Mouse (Mus musculus) heart, embryonic 13.5 days (tissue): ENCODE data around the gene Ift140. TPM values are rescaled to one million over a fixed set of nuclear protein-coding genes. Genes with fewer than 3 reads are reported as not detected.

ENCODE experiments used
- ATAC-seq: fragments of 200-750 bp; cut with Nextera tagmentation; 2 replicates; pipeline ENCODE4 v1.8.0; 2017; ENCODE audit warnings: moderate TSS enrichment; ENCODE audit not compliant: insufficient number of reproducible peaks, low FRiP score, low TSS enrichment; ENCODE audit errors: extremely low read depth
- H3K27ac ChIP-seq: fragments of 300-500 bp; sonication (generic); replicated peaks from 2 replicates; pipeline ENCODE4 v1.5.1; 2015; ENCODE audit warnings: moderate library complexity, mild to moderate bottlenecking, inconsistent platforms
- H3K27me3 ChIP-seq: fragments of 300-500 bp; sonication (generic); replicated peaks from 2 replicates; pipeline ENCODE4 v1.6.1; 2015; ENCODE audit warnings: mild to moderate bottlenecking, inconsistent platforms
- H3K36me3 ChIP-seq: fragments of 300-500 bp; sonication (generic); 2 replicates; pipeline ENCODE4 v1.6.1; 2015; ENCODE audit warnings: mild to moderate bottlenecking, inconsistent platforms
- H3K4me1 ChIP-seq: fragments of 300-500 bp; sonication (generic); 2 replicates; pipeline ENCODE4 v1.6.1; 2015; ENCODE audit warnings: inconsistent platforms
- H3K4me2 ChIP-seq: fragments of 300-500 bp; sonication (generic); 2 replicates; pipeline ENCODE4 v1.6.1; 2015; ENCODE audit warnings: inconsistent platforms, mild to moderate bottlenecking, moderate library complexity
- H3K4me3 ChIP-seq: fragments of 300-500 bp; sonication (generic); 2 replicates; pipeline ENCODE4 v1.5.1; 2015; ENCODE audit warnings: moderate library complexity, mild to moderate bottlenecking, inconsistent platforms
- H3K9ac ChIP-seq: fragments of 300-500 bp; sonication (generic); 2 replicates; pipeline ENCODE4 v1.6.1; 2015; ENCODE audit warnings: inconsistent platforms, mild to moderate bottlenecking, moderate library complexity
- H3K9me3 ChIP-seq: fragments of 300-500 bp; sonication (generic); 2 replicates; pipeline ENCODE4 v1.6.1; 2016; ENCODE audit warnings: inconsistent platforms
- WGBS: fragments of 180-500 bp; shearing (Covaris S2); methylation state at CpG from one replicate; pipeline ENCODE4 v1.1.7; 2015; ENCODE audit warnings: mixed read lengths; 5-methylcytosine and 5-hydroxymethylcytosine counted together
- polyA plus RNA-seq: library from polyadenylated mRNA; unstranded; fragments of >200 nt; fragmentation: Nextera tagmentation; extraction: Ambion mirVana; gene quantifications from 2 replicates; pipeline ENCODE4 v1.2.1, GENCODE M21; 2015

Ift140 gene
- polyA plus RNA-seq, 1 experiment from 2014 or later = 13.4 TPM

GRCm38 (mm10) chr17:25077771-25078372 lies 62.0 kb downstream of the Ift140 start:
- H3K4me3 ChIP-seq = peak overlapping the region; percentile 53
- no peak; the same call in 1 of the 2 replicates for ATAC-seq
- H3K9me3 ChIP-seq = no peaks in the 10 kb centered on the region
- WGBS = 42% methylated on average over 13 of the region's 13 CpGs
- H3K4me1 ChIP-seq = peaks cover 58% of the 10 kb centered on the region
- peaks cover 11% of the 10 kb centered on the region; the same call in 1 of the 2 replicates for H3K36me3 ChIP-seq
- peak overlapping the region; percentile 64 for H3K4me2 ChIP-seq
- peak overlapping the region; percentile 74 for H3K9ac ChIP-seq
- H3K27me3 ChIP-seq = no peaks in the 10 kb centered on the region
- peak overlapping the region; percentile 80 for H3K27ac ChIP-seq

DNA sequence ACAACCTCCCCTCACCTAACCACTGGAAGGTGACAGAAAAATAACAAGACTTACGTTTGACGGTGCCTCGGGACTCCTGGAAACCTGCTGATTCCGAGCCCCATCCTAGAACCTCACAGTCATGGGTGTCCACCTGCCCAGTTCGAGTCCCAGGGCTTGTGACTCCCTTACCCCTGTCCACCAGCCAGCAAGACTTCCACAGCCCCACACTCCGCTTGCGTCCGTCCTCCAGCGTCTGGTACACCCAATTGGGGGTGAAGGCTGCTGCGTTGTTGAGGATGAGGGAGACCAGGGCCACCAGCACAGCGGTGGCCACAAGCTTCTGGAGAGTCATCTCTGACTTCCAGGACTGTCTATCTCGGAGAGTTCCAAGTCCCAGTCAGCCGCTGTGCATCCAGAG lies 64.3 kb downstream of the Ift140 start:
- Histone ChIP-seq H3K27ac (peak overlapping the region; percentile 94), H3K9me3 (no peaks in the 10 kb centered on the region), H3K36me3 (peaks cover 2% of the 10 kb centered on the region; the same call in 1 of the 2 replicates), H3K4me1 (peaks cover 75% of the 10 kb centered on the region), H3K9ac (peak overlapping the region; percentile 74), H3K4me3 (peak overlapping the region; percentile 53), H3K4me2 (peak overlapping the region; percentile 64), H3K27me3 (no peaks in the 10 kb centered on the region)
- no peak for ATAC-seq
- WGBS = 75% methylated on average over 13 of the region's 13 CpGs

DNA sequence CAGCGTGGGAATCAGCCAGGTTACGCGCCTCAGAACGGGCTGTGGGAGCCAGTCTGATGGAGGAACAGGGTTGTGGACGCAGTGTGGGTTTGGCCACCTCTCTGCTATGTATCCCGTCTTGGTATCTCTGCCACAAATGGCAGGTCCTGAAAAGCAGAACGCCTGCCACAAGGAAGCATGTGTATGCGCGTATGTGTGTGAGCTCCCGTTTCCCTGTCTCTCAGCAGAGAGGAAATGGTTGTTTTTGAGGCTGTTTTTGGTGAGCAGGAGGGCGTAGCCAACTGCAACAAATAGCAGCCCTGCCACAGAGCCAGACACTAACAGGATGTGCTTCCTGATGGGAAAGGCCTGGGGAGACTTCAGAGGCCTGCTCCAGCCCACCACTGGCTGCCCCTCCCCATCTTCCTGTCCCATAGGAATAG lies 65.1 kb downstream of the Ift140 start:
- H3K9ac ChIP-seq = peak overlapping the region; percentile 74
- no peaks in the 10 kb centered on the region for H3K9me3 ChIP-seq
- no peak for ATAC-seq
- no peaks in the 10 kb centered on the region for H3K27me3 ChIP-seq
- WGBS = 59% methylated on average over 11 of the region's 11 CpGs
- peak overlapping the region; percentile 53 for H3K4me3 ChIP-seq
- peak overlapping the region; percentile 94 for H3K27ac ChIP-seq
- peaks cover 81% of the 10 kb centered on the region for H3K4me1 ChIP-seq
- peaks cover 2% of the 10 kb centered on the region; the same call in 1 of the 2 replicates for H3K36me3 ChIP-seq
- peak overlapping the region; percentile 64 for H3K4me2 ChIP-seq

DNA sequence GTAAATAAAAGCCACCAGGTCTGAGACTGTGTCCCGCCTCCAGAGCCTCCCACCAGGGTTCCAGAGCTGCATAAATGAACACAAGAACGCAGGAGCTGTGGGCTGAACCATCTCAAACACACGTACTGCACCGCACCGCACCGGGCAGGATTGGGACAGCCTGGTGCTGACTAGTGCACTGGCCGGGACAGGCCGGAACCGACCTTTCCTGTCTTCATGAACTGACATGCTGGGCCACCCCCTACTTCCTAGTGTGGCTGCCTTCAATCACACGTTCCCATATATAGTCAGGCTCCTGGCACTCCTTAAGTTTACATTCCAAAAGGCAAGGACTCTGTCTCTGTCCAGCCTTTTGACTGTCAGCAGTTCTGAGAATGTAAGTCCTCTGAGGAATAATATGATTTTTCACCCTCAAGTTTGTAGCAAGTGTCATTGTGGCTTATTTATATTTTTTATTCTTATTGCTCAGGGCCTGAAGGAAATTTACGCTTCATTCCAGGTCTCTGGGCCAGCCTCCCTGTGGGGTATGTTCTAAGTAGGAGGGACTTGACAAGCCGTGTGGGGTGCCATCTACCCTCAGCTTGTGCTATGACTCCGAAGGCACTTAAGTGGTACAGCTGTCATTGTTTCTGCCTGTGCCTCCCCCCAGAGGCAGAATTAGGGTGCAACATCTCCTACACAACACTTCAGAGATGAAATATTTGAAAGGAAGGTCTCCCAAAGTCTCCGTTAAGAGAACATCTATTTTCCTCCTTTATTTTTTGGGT lies 66.4 kb downstream of the Ift140 start:
- Histone ChIP-seq H3K4me1 (peaks cover 77% of the 10 kb centered on the region), H3K36me3 (peaks cover under 1% of the 10 kb centered on the region; the same call in 1 of the 2 replicates), H3K9me3 (no peaks in the 10 kb centered on the region), H3K4me3 (0 out of 2 replicates have a peak overlapping the region, but pooled peaks have one; percentile 0), H3K9ac (peak overlapping the region; percentile 28; the same call in 1 of the 2 replicates), H3K4me2 (peak overlapping the region; percentile 40), H3K27me3 (no peaks in the 10 kb centered on the region), H3K27ac (peak overlapping the region; percentile 94)
- WGBS = 27% methylated on average over 14 of the region's 14 CpGs
- ATAC-seq = no peak

DNA sequence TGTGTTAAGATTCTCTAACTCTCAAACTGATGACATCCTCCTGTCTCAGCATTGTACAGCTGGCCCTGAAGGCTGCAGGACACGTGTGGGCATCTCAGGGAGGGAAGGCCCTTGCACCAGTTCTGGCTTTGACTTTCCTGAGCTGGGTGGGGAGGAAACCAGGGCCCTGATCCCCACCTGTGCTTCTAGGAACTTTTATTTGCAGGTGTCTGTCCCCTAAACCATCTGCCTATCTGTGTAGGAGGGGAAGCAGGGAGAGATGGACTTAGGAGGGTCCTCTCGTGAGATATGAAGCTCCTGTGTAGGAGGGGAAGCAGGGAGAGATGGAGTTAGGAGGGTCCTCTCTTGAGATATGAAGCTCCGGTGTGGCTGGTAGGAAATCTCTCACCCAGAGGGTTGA lies 67.0 kb downstream of the Ift140 start:
- no peaks in the 10 kb centered on the region for H3K9me3 ChIP-seq
- peak overlapping the region; percentile 52; the same call in 1 of the 2 replicates for H3K9ac ChIP-seq
- ATAC-seq = peak; percentile 3; the same call in 1 of the 2 replicates
- H3K27ac ChIP-seq = peak overlapping the region; percentile 94
- peak overlapping the region; percentile 26 for H3K4me2 ChIP-seq
- WGBS = 31% methylated on average over 3 of the region's 3 CpGs
- no peaks in the 10 kb centered on the region for H3K27me3 ChIP-seq
- H3K4me1 ChIP-seq = peaks cover 71% of the 10 kb centered on the region
- peaks cover 2% of the 10 kb centered on the region for H3K36me3 ChIP-seq
- no peak overlapping the region for H3K4me3 ChIP-seq

DNA sequence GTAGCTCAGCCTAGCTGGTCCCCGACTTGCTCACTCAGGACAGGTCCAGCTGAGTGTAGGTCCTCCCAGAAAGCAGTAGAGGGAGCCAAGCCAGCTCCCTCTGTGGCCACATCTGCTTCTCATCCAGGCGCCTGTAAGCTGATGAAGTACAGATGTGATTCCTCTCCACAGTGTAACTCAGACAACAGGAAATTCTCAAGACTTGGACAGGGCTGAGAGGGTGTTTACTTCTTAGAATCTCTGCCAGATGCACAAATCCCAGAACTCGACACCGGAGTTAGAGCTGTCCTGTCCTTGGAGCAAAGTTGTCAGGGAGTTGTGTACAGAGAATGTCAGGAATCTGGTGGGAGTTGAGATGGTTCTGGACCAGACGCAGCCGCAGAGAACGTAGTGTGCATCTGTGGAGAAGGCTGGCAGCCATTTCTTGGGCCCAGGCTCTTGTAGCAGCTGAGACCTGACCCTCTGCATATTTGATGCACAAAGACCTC lies 67.6 kb downstream of the Ift140 start, which contains the start of gene Tmem204:
Tmem204 (minus strand) TSS at position 148 of the 488 bp plus-strand sequence.
- Histone ChIP-seq H3K4me2 (peak within 1 kb of the TSS; percentile 40), H3K4me1 (peaks cover 65% of the 10 kb centered on the region), H3K27me3 (no peaks in the 10 kb centered on the region), H3K27ac (peak within 1 kb of the TSS; percentile 94), H3K9me3 (no peaks in the 10 kb centered on the region), H3K36me3 (peaks cover 7% of the 10 kb centered on the region), H3K4me3 (no peak within 1 kb of the TSS), H3K9ac (peak within 1 kb of the TSS; percentile 52)
- WGBS = 12% methylated on average over 7 of the region's 7 CpGs
- peak; percentile 38 for ATAC-seq

DNA sequence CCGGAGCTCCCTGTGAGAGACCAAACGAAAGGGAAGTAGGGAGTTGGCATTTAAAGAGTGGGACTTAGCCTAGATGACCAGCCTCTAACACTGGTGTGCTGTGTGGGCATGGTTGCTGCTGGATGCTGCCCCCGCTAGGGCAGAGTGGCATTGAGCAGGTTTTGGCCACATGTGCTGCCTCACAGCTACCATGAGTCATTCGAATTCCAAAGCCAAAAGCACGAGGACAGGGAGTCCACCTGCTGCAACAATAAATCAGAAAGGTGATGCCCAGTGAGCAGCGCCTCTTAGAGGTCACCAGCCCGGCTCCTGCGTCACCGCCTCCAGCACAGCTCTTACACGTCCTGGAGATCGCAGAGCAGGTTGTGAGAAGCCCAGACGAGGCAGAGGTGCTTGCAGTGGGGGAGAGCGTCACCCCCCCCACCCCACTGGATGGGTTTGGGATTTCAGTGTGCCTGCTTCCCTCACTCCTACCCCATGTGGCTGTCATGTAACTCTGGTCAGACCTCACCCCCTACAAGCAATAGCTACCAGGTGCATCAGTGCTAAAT lies 69.0 kb downstream of the Ift140 start:
- Histone ChIP-seq H3K9me3 (no peaks in the 10 kb centered on the region), H3K4me1 (peaks cover 66% of the 10 kb centered on the region), H3K4me3 (no peak overlapping the region), H3K4me2 (no peak overlapping the region), H3K27ac (0 out of 2 replicates have a peak overlapping the region, but pooled peaks have one; percentile 3), H3K36me3 (peaks cover 11% of the 10 kb centered on the region), H3K9ac (no peak overlapping the region), H3K27me3 (no peaks in the 10 kb centered on the region)
- no peak for ATAC-seq
- 81% methylated on average over 13 of the region's 13 CpGs for WGBS

DNA sequence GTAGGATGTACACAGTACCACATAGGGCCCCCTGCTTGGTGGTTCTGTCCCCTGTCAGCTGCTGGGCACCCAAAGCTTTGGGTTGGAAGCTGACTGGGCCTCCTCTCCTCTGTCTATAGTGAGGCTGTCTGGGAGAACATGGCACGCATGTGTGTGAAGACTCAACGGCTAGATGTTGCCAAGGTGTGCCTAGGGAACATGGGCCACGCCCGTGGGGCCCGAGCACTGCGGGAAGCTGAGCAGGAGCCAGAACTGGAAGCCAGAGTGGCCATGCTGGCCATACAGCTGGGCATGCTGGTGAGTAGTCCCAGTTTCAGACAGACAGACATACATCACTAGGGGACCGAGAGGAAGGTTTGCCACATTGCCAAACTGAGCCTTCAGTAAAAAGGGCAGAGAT lies 70.8 kb downstream of the Ift140 start:
- H3K9me3 ChIP-seq = no peaks in the 10 kb centered on the region
- no peak overlapping the region for H3K4me3 ChIP-seq
- H3K9ac ChIP-seq = no peak overlapping the region
- peaks cover 23% of the 10 kb centered on the region for H3K36me3 ChIP-seq
- H3K4me1 ChIP-seq = peaks cover 50% of the 10 kb centered on the region
- no peak for ATAC-seq
- no peaks in the 10 kb centered on the region for H3K27me3 ChIP-seq
- H3K4me2 ChIP-seq = no peak overlapping the region
- H3K27ac ChIP-seq = no peak overlapping the region
- 79% methylated on average over 7 of the region's 7 CpGs for WGBS

- 51% methylated on average over 10 of the region's 10 CpGs for WGBS
These were observed 73.3 kb downstream of the Ift140 start for GRCm38 (mm10) chr17:25089158-25089557.

DNA sequence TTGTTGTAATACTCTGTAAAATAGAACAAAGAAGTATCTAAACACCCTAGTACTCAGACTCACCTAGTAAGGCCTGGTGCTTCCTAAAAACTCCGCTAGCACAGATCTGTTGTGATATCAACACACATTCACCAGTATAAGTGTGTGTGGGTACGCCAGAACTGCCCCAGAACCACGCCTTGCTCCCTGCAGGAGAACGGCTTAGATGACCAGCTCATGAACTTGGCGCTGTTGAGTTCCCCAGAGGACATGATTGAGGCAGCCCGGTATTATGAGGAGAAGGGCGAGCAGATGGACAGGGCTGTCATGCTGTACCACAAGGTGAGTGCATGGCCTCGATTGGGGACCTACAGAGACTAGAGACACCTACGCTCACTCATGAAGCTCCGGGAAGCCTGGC lies 74.6 kb downstream of the Ift140 start:
- Histone ChIP-seq H3K4me3 (no peak overlapping the region), H3K27ac (no peak overlapping the region), H3K9ac (no peak overlapping the region), H3K4me1 (peaks cover 14% of the 10 kb centered on the region), H3K27me3 (no peaks in the 10 kb centered on the region), H3K36me3 (peaks cover 57% of the 10 kb centered on the region), H3K4me2 (peak overlapping the region; percentile 40), H3K9me3 (no peaks in the 10 kb centered on the region)
- 82% methylated on average over 10 of the region's 10 CpGs for WGBS
- ATAC-seq = no peak

More at GRCm38 (mm10) chr17:25089158-25089557, 73.3 kb downstream of the Ift140 start:
- ATAC-seq = peak; percentile 48; the same call in 1 of the 2 replicates
- H3K4me3 ChIP-seq = peak overlapping the region; percentile 26; the same call in 1 of the 2 replicates
- H3K27me3 ChIP-seq = no peaks in the 10 kb centered on the region
- peaks cover 45% of the 10 kb centered on the region for H3K36me3 ChIP-seq
- peak overlapping the region; percentile 40 for H3K4me2 ChIP-seq
- H3K9ac ChIP-seq = peak overlapping the region; percentile 33; the same call in 1 of the 2 replicates
- H3K27ac ChIP-seq = peak overlapping the region; percentile 56; the same call in 1 of the 2 replicates
- H3K4me1 ChIP-seq = peaks cover 27% of the 10 kb centered on the region
- no peaks in the 10 kb centered on the region for H3K9me3 ChIP-seq

- H3K9me3 ChIP-seq = no peaks in the 10 kb centered on the region
- H3K36me3 ChIP-seq = peaks cover 76% of the 10 kb centered on the region
- no peaks in the 10 kb centered on the region for H3K4me1 ChIP-seq
- H3K9ac ChIP-seq = no peak overlapping the region
- no peaks in the 10 kb centered on the region for H3K27me3 ChIP-seq
- H3K4me3 ChIP-seq = no peak overlapping the region
- no peak overlapping the region for H3K27ac ChIP-seq
- no peak for ATAC-seq
- no peak overlapping the region for H3K4me2 ChIP-seq
- 84% methylated on average over 2 of the region's 2 CpGs for WGBS
These were observed 80.3 kb downstream of the Ift140 start for GRCm38 (mm10) chr17:25096221-25096620.
